Mouse (Mus musculus): ENCODE measurements around the gene Msl1.
A peak's percentile ranks its signal among the peaks of the same experiment; 100 is the strongest.

- peak; percentile 98 for TF ChIP-seq POLR2A (IDR thresholded peaks at IDR 0.05; ENCODE audit: low read depth, low read length)
- TF ChIP-seq CTCF (conservative IDR thresholded peaks at IDR 0.05 in 1 of 2, IDR thresholded peaks at IDR 0.05 in 1 of 2; ENCODE audit: low read depth in 2 of 2, low read length in 2 of 2) = peak in 1 of 2 experiments; percentile 54; a peak in 2 of 4 replicates
- peak; percentile 88 for TF ChIP-seq MAZ (IDR thresholded peaks at IDR 0.05; ENCODE audit: low read depth, low read length)
- no peak for TF ChIP-seq USF1 (IDR thresholded peaks at IDR 0.05; ENCODE audit: low read depth, low read length)
- peak; percentile 61 for TF ChIP-seq NRF1 (IDR thresholded peaks at IDR 0.05; ENCODE audit: low read depth, low read length)
- no peak for TF ChIP-seq EP300 (IDR thresholded peaks at IDR 0.05; ENCODE audit: low read length)
- TF ChIP-seq ELF1 (IDR thresholded peaks at IDR 0.05; ENCODE audit: low read depth, low read length) = peak; percentile 76
- no peak for TF ChIP-seq ZNF384 (IDR thresholded peaks at IDR 0.05; ENCODE audit: low read depth, low read length)
- TF ChIP-seq MAFK (IDR thresholded peaks at IDR 0.05; ENCODE audit: insufficient replicate concordance, low read length) = no peak
- peak; percentile 81 for TF ChIP-seq MXI1 (IDR thresholded peaks at IDR 0.05; ENCODE audit: low read depth, low read length)
- peak; percentile 38 for TF ChIP-seq JUN (IDR thresholded peaks at IDR 0.05; ENCODE audit: insufficient read depth, low read depth, low read length)
Measured at GRCm38 (mm10) chr11:98809457-98810290, 14.4 kb downstream of the Msl1 start.

All from CH12.LX (cell line).